In genomic region chr12:12315011-12315410, GRCm38 (mm10) we compare ENCODE assay signal across 11 mouse cellular contexts. TPM values are rescaled to one million over a fixed set of nuclear protein-coding genes. Genes with fewer than 3 reads are reported as not detected.
DNase-seq lines count a peak whose midpoint lies in the region; ATAC-seq lines count a peak whose summit lies in the region.
"Had no signal": no experiment of that assay in that cellular context is flagged by ENCODE, and none has a peak within 500 bp of the region (broad histone marks: within the 10 kb centered on the region; RNA-seq: fewer than 3 reads in every experiment).

No protein-coding gene starts in this region.

- no peak overlapping the region for H3K27ac ChIP-seq in heart, embryonic 11.5 days (ENCODE audit: low read depth, low read length)
- no peak overlapping the region; the same call in 1 of the 2 replicates for H3K27ac ChIP-seq in midbrain, embryonic 11.5 days (ENCODE audit: low read depth, low read length)
- H3K27ac ChIP-seq: embryonic facial prominence, embryonic 13.5 days; liver, embryonic 15.5 days had no signal

- no peak overlapping the region for H3K4me3 ChIP-seq in heart, embryonic 11.5 days (ENCODE audit: low read depth, low read length)
- H3K4me3 ChIP-seq in midbrain, embryonic 11.5 days (ENCODE audit: low read depth, low read length): no peak overlapping the region
- H3K4me3 ChIP-seq: embryonic facial prominence, embryonic 13.5 days; liver, embryonic 15.5 days had no signal

- no peak; the same call in 1 of the 2 replicates for ATAC-seq in heart, embryonic 11.5 days (replicated peaks; ENCODE audit: insufficient number of reproducible peaks, low FRiP score, low TSS enrichment)
- peak; percentile 84 for ATAC-seq in midbrain, embryonic 11.5 days (ENCODE audit: low FRiP score)
- ATAC-seq in megakaryocyte-erythroid progenitor cell, adult 5-6 weeks (replicated peaks; ENCODE audit: low FRiP score, low TSS enrichment, poor library complexity, severe bottlenecking): no peak

- H3K9ac ChIP-seq in heart, embryonic 11.5 days (ENCODE audit: low read depth, low read length): no peak overlapping the region
- no peak overlapping the region for H3K9ac ChIP-seq in midbrain, embryonic 11.5 days (ENCODE audit: low read length)
- H3K9ac ChIP-seq: embryonic facial prominence, embryonic 13.5 days; liver, embryonic 15.5 days had no signal

- peak; percentile 96 for DNase-seq in heart, adult 11 months
- DNase-seq in Muller cell, postnatal 12 days (ENCODE audit: inconsistent ontology term): peak; percentile 74
- peak; percentile 28 for DNase-seq in gastrocnemius, postnatal 10 days
- peak; percentile 89 for DNase-seq in midbrain, embryonic 11.5 days (ENCODE audit: low spot score, missing footprints)
- no peak for DNase-seq in thymus, postnatal 25 days
- DNase-seq in T-cell, adult 2 months (ENCODE audit: low spot score): no peak
- DNase-seq: kidney, adult 11 months had no signal

- WGBS in heart, embryonic 11.5 days (ENCODE audit: insufficient replicate concordance): 42% methylated on average over 5 of the region's 5 CpGs
- WGBS in midbrain, embryonic 11.5 days: 18% methylated on average over 5 of the region's 5 CpGs

- H3K4me1 ChIP-seq in heart, embryonic 11.5 days (ENCODE audit: control insufficient read depth, insufficient read depth, low read length): peaks cover 37% of the 10 kb centered on the region
- H3K4me1 ChIP-seq in midbrain, embryonic 11.5 days (ENCODE audit: control insufficient read depth, insufficient read depth, low read length): peaks cover 12% of the 10 kb centered on the region
- H3K4me1 ChIP-seq: liver, embryonic 15.5 days had no signal

- H3K4me2 ChIP-seq in heart, embryonic 11.5 days: no peak overlapping the region
- H3K4me2 ChIP-seq in midbrain, embryonic 11.5 days: no peak overlapping the region
- H3K4me2 ChIP-seq: embryonic facial prominence, embryonic 13.5 days; liver, embryonic 15.5 days had no signal

- no peaks in the 10 kb centered on the region for H3K27me3 ChIP-seq in heart, embryonic 11.5 days (ENCODE audit: control insufficient read depth, insufficient read depth, low read length)
- no peaks in the 10 kb centered on the region for H3K27me3 ChIP-seq in midbrain, embryonic 11.5 days (ENCODE audit: control insufficient read depth, insufficient read depth, low read length)
- H3K27me3 ChIP-seq: embryonic facial prominence, embryonic 13.5 days; liver, embryonic 15.5 days had no signal

- H3K9me3 ChIP-seq in heart, embryonic 11.5 days (replicated peaks; ENCODE audit: control insufficient read depth, low read length): no peaks in the 10 kb centered on the region
- H3K9me3 ChIP-seq in midbrain, embryonic 11.5 days (ENCODE audit: control insufficient read depth, low read length): no peaks in the 10 kb centered on the region
- H3K9me3 ChIP-seq: embryonic facial prominence, embryonic 13.5 days; liver, embryonic 15.5 days had no signal

- H3K36me3 ChIP-seq in heart, embryonic 11.5 days (ENCODE audit: control insufficient read depth, insufficient read depth, low read length): no peaks in the 10 kb centered on the region
- H3K36me3 ChIP-seq in midbrain, embryonic 11.5 days (ENCODE audit: control insufficient read depth, insufficient read depth, low read length): no peaks in the 10 kb centered on the region
- H3K36me3 ChIP-seq: embryonic facial prominence, embryonic 13.5 days; liver, embryonic 15.5 days had no signal

RNA-seq across cellular contexts. Expression of gene Fam49a, which starts 53.1 kb away (rescaled TPM):
- polyA plus RNA-seq in heart, embryonic 11.5 days (2014; fragmentation: Nextera tagmentation; extraction: Ambion mirVana): 48.9 and 63.7 TPM in 2 replicates
- 10 to 100 TPM; 12.0 to 12.5 TPM for total RNA-seq in gastrocnemius, postnatal 10 days (2021)
- polyA plus RNA-seq in midbrain, embryonic 11.5 days (2014; fragmentation: Nextera tagmentation; extraction: Ambion mirVana): 14.4 and 18.2 TPM in 2 replicates
- 0.85 and 3.0 TPM in 2 replicates for total RNA-seq in megakaryocyte-erythroid progenitor cell, adult 5-6 weeks (2014; fragmentation: Nextera tagmentation)
- 0.94 and 8.8 TPM in 2 replicates for total RNA-seq in megakaryocyte-erythroid progenitor cell, adult 5-6 weeks (2017)

Comparison
In these comparisons a context has a peak if more than half of its experiments do, and no peak if none do; other contexts are left out.
1. DNase-seq: peak in heart, adult 11 months (single experiment), Muller cell, postnatal 12 days (single experiment), gastrocnemius, postnatal 10 days (single experiment) and midbrain, embryonic 11.5 days (single experiment); none in thymus, postnatal 25 days (single experiment) and T-cell, adult 2 months (single experiment).